Mouse (Mus musculus): ENCODE measurements around the gene Plxna1. TPM values are rescaled to one million over a fixed set of nuclear protein-coding genes. Genes with fewer than 3 reads are reported as not detected.

Gene Plxna1
- polyA plus RNA-seq, 1 experiment, result 24.3 TPM

DNA sequence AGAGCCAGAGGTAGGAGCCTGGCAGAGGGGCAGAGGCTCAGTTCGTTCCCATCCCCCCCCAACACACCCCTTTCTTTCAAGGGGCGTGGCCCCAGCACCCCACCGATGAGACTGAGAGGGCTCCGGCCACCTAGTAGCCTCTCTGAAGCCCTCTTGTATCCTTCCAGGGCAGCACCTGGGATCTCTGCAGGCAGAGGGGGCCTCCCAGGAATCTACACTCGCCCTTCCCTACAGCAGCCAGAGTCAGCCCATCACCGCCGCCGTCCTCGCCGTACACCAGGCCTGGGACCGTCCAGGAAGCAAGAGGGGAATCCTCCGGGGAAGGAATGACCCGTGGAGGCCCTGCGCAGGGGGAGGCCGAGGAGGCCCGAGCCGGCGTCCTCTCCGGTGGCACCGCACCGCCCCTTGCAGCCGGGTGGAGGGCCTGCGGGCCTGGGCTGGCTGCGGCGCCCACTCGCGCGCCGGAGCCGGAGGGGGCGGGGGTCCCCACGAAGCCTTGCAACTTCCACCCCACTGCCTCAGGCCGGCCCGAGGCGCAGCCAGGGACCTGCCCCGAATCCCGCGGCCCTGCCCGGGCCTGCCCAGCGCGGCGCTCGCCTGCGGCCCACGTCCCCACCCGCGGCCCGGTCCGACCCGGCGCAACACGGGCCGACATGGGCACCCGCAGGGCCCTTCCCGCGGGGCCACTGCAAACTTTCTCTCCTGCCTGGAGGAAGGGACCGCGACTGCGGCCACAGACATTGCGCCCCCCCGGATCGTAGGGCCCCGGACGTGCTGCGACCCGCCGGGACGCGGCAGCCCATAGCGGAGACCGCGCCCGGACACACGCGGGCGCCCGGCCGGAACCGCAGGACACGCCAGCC is 771 bp downstream of the Plxna1 start:
- H3K36me3 ChIP-seq (ENCODE audit: control insufficient read depth, insufficient read depth, low read length), result no peaks in the 10 kb centered on the region
- 0 out of 2 replicates have a peak, but pooled peaks cover 5% of the 10 kb centered on the region for H3K27me3 ChIP-seq (ENCODE audit: control insufficient read depth, insufficient read depth, low read length)
- H3K27ac ChIP-seq (ENCODE audit: insufficient read depth, low read depth, low read length), result no peak overlapping the region
- H3K4me1 ChIP-seq (ENCODE audit: control insufficient read depth, insufficient read depth, insufficient read length, low read length), result peaks cover 16% of the 10 kb centered on the region
- peak overlapping the region; percentile 90 for H3K4me3 ChIP-seq (ENCODE audit: low read depth, low read length)
- WGBS, result under 1% methylated on average over 79 of the region's 80 CpGs
- TF ChIP-seq CTCF (IDR thresholded peaks at IDR 0.05; ENCODE audit: extremely low read depth, insufficient read length, insufficient replicate concordance, low read depth, low read length), result no peak
- TF ChIP-seq POLR2A (IDR thresholded peaks at IDR 0.05; ENCODE audit: low read depth, low read length), result no peak

DNA sequence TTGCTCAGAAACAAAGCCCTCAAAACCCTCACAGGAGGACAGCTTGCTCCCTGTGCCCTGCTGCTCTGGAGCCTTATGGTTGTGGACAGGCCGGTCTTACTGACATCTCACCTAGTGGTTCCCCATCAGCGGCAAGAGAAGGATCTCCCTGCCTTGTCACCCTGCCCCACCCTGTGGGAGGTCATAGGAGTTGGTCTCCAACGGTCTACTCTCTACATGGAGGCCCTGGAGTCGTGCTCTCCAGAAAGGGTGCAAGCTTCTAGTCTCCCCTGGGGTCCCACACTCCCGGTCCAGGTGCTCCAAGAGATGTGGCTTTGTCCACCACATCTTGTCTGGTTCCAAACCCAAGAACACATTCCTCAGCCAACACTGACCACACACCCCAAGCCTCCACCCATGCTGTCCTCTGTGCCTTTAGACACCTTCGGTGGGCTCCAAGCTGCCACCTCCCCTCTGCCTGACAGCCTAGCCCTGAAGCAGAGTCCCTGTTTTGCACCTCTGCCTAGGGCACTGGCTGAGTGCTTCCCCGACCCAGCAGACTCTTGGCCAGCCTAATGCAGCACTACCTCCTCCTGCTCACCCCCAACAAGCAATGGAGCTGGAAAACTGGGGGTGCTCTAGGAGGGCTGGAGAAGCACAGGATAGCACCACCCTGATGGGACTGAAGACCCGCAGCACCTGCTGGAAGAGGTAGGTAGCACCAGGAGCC is 1.6 kb downstream of the Plxna1 start:
- H3K4me1 ChIP-seq (ENCODE audit: control insufficient read depth, insufficient read depth, insufficient read length, low read length), result peaks cover 16% of the 10 kb centered on the region
- no peaks in the 10 kb centered on the region for H3K36me3 ChIP-seq (ENCODE audit: control insufficient read depth, insufficient read depth, low read length)
- TF ChIP-seq CTCF (IDR thresholded peaks at IDR 0.05; ENCODE audit: extremely low read depth, insufficient read length, insufficient replicate concordance, low read depth, low read length), result no peak
- no peak for TF ChIP-seq POLR2A (IDR thresholded peaks at IDR 0.05; ENCODE audit: low read depth, low read length)
- 0 out of 2 replicates have a peak, but pooled peaks cover 5% of the 10 kb centered on the region for H3K27me3 ChIP-seq (ENCODE audit: control insufficient read depth, insufficient read depth, low read length)
- 58% methylated on average over 8 of the region's 8 CpGs for WGBS
- H3K27ac ChIP-seq (ENCODE audit: insufficient read depth, low read depth, low read length), result no peak overlapping the region
- H3K4me3 ChIP-seq (ENCODE audit: low read depth, low read length), result peak overlapping the region; percentile 90

DNA sequence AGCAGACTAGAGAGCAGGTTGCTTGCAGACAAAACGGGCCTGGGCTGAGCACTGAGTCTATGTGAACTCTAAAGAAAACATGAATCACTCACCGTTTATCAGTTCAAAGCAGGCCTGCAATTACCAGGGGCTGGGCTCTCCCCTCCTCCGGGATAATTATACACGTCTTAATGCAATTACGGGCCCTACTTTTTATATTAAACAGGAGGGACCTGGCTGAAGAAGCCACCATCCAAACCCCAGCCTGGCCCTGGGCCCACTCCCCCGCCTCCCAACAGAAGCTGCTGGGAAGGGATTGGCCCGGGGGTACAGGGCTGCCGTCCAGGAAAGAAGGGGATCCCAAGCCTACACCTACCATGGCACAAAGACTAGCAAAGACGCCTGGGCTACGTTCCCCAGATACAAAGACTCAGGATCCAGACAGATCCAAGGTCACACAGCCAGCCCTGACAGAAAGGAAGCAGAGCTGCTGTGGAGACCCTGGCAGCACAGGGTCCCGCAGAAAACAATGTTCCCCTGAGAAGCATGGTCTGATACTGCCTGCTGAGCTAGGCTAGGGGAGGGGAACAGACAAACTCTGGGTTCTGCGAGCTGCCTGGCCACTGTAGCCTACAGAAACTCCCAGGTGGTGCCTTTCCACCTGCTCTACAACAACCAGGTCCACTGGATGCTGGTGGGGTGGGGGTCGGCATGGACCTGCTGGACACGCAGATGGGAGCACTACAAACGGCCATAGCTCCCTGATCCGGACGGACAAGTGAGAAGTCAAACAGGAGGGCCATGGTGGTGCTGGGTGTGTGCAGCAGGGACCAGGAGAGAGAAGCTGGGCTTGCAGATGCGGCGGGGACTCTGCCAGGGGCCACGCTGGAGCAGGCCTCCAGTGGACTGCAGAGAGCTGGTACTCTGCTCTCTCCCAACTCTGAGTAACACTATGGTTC is 2.4 kb downstream of the Plxna1 start:
- peak overlapping the region; percentile 90; the same call in 1 of the 2 replicates for H3K4me3 ChIP-seq (ENCODE audit: low read depth, low read length)
- H3K27me3 ChIP-seq (ENCODE audit: control insufficient read depth, insufficient read depth, low read length), result 0 out of 2 replicates have a peak, but pooled peaks cover 5% of the 10 kb centered on the region
- H3K4me1 ChIP-seq (ENCODE audit: control insufficient read depth, insufficient read depth, insufficient read length, low read length), result peaks cover 16% of the 10 kb centered on the region
- H3K36me3 ChIP-seq (ENCODE audit: control insufficient read depth, insufficient read depth, low read length), result no peaks in the 10 kb centered on the region
- no peak for TF ChIP-seq POLR2A (IDR thresholded peaks at IDR 0.05; ENCODE audit: low read depth, low read length)
- no peak for TF ChIP-seq CTCF (IDR thresholded peaks at IDR 0.05; ENCODE audit: extremely low read depth, insufficient read length, insufficient replicate concordance, low read depth, low read length)
- no peak overlapping the region for H3K27ac ChIP-seq (ENCODE audit: insufficient read depth, low read depth, low read length)
- WGBS, result 58% methylated on average over 20 of the region's 20 CpGs

DNA sequence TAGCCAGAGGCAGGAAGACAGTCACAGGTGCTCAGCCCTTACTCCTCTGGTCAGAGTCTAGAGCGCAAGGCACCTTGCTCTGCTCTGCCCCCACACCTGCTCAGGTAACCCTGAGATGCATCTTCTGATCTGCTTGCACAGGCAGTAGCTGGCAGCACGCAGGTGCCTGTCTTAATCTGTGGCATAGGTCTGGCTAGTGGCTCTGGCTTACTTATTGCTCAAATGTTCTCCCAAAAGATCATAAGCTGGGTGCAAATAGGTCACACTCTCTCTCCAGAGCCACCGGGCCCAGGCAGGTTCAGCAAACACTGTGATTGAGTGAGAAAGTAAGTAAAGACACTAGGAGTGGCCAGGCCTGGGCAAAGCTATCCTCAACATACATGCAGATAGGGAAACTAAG is 3.2 kb downstream of the Plxna1 start:
- no peak for TF ChIP-seq POLR2A (IDR thresholded peaks at IDR 0.05; ENCODE audit: low read depth, low read length)
- no peak for TF ChIP-seq CTCF (IDR thresholded peaks at IDR 0.05; ENCODE audit: extremely low read depth, insufficient read length, insufficient replicate concordance, low read depth, low read length)
- H3K27ac ChIP-seq (ENCODE audit: insufficient read depth, low read depth, low read length), result no peak overlapping the region
- H3K4me3 ChIP-seq (ENCODE audit: low read depth, low read length), result no peak overlapping the region
- no peaks in the 10 kb centered on the region; the same call in 1 of the 2 replicates for H3K36me3 ChIP-seq (ENCODE audit: control insufficient read depth, insufficient read depth, low read length)
- 0 out of 2 replicates have a peak, but pooled peaks cover 5% of the 10 kb centered on the region for H3K27me3 ChIP-seq (ENCODE audit: control insufficient read depth, insufficient read depth, low read length)
- 42% methylated on average over 3 of the region's 3 CpGs for WGBS
- H3K4me1 ChIP-seq (ENCODE audit: control insufficient read depth, insufficient read depth, insufficient read length, low read length), result peaks cover 16% of the 10 kb centered on the region

DNA sequence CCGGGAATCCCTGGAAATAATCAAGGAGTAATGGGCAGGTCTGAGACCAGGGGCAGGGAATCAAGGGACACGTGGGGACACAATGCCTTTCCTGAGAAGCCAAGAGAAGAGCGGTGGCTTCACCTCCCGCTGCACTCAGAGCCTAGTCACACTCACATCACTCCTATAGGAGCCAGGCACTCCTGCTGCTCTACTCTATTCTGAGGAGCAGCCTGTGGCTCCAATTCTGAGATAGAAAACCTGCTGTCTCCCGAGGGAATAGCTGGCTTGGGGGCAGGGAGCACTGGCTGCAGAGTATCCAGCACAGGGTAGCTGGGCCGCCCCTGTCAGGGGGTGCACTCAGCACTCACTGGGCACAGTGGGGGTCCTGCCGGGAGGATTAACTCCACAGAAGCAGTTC is 6.8 kb downstream of the Plxna1 start:
- Histone ChIP-seq H3K4me1 (ENCODE audit: control insufficient read depth, insufficient read depth, insufficient read length, low read length) (peaks cover 5% of the 10 kb centered on the region; the same call in 1 of the 2 replicates), H3K27ac (ENCODE audit: insufficient read depth, low read depth, low read length) (no peak overlapping the region), H3K36me3 (ENCODE audit: control insufficient read depth, insufficient read depth, low read length) (peaks cover 3% of the 10 kb centered on the region), H3K4me3 (ENCODE audit: low read depth, low read length) (no peak overlapping the region), H3K27me3 (ENCODE audit: control insufficient read depth, insufficient read depth, low read length) (no peaks in the 10 kb centered on the region)
- 79% methylated on average over 7 of the region's 7 CpGs for WGBS
- TF ChIP-seq POLR2A (IDR thresholded peaks at IDR 0.05; ENCODE audit: low read depth, low read length) (no peak), CTCF (IDR thresholded peaks at IDR 0.05; ENCODE audit: extremely low read depth, insufficient read length, insufficient replicate concordance, low read depth, low read length) (no peak)

DNA sequence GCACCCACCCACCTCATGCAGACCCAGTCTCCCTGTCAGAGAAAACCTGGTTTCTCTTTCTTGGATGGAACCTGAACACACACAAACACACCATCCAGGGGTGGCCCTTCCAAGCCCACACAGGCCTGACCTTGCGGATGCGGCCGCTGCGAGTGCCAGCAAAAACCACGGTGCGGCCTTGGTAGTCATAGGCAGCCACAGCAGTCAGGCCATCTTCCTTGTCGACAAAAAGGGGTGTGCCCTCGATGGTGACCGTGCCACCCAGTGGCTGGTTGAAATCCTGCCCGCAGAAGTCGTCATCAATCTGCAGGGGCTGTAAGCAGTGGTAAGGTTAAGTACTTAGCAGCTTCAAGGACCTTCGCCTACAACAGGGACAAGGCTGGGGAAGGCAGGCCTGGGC is 7.7 kb downstream of the Plxna1 start:
- no peak overlapping the region for H3K4me3 ChIP-seq (ENCODE audit: low read depth, low read length)
- H3K4me1 ChIP-seq (ENCODE audit: control insufficient read depth, insufficient read depth, insufficient read length, low read length), result no peaks in the 10 kb centered on the region
- H3K27me3 ChIP-seq (ENCODE audit: control insufficient read depth, insufficient read depth, low read length), result no peaks in the 10 kb centered on the region
- H3K36me3 ChIP-seq (ENCODE audit: control insufficient read depth, insufficient read depth, low read length), result peaks cover 3% of the 10 kb centered on the region
- WGBS, result 83% methylated on average over 12 of the region's 12 CpGs
- H3K27ac ChIP-seq (ENCODE audit: insufficient read depth, low read depth, low read length), result no peak overlapping the region
- TF ChIP-seq CTCF (IDR thresholded peaks at IDR 0.05; ENCODE audit: extremely low read depth, insufficient read length, insufficient replicate concordance, low read depth, low read length), result no peak
- TF ChIP-seq POLR2A (IDR thresholded peaks at IDR 0.05; ENCODE audit: low read depth, low read length), result no peak
